Mouse (Mus musculus) MEL (cell line): Measurements from ENCODE around the gene Wdr5b.

ENCODE experiments used
- CHD1 ChIP-seq: IDR thresholded peaks from 2 replicates; pipeline ENCODE4 v1.6.1; 2012; ENCODE audit warnings: low read depth, mild to moderate bottlenecking, inconsistent platforms, low read length, improper control_type of control experiment
- CTCF ChIP-seq, 3 experiments: IDR thresholded peaks in 2 of 3; conservative IDR thresholded peaks in 1 of 3; 2 replicates each; pipeline ENCODE4 v1.5.1; 2011 to 2012; ENCODE audit warnings: low read length in 3 of 3, low read depth in 2 of 3, mild to moderate bottlenecking in 2 of 3, improper control_type of control experiment in 1 of 3, inconsistent platforms in 1 of 3, mixed read lengths in 1 of 3, moderate library complexity in 1 of 3; ENCODE audit not compliant: control insufficient read depth in 1 of 3, insufficient read depth in 1 of 3, poor library complexity in 1 of 3, severe bottlenecking in 1 of 3
- EP300 ChIP-seq, 2 experiments: IDR thresholded peaks; 2 replicates each; pipeline ENCODE4 v1.6.1; 2011; ENCODE audit warnings: improper control_type of control experiment in 2 of 2, low read length in 2 of 2, low read depth in 1 of 2, mild to moderate bottlenecking in 1 of 2
- POLR2A ChIP-seq, 2 experiments: IDR thresholded peaks; 2 replicates each; pipeline ENCODE4 v1.6.1; 2011 to 2012; ENCODE audit warnings: low read length in 2 of 2, mild to moderate bottlenecking in 2 of 2, control low read depth in 1 of 2, improper control_type of control experiment in 1 of 2, low read depth in 1 of 2, moderate library complexity in 1 of 2; ENCODE audit not compliant: control insufficient read depth in 1 of 2, insufficient read depth in 1 of 2, poor library complexity in 1 of 2
- RCOR1 ChIP-seq: IDR thresholded peaks from 2 replicates; pipeline ENCODE4 v1.6.1; 2012; ENCODE audit warnings: low read depth, mild to moderate bottlenecking, inconsistent platforms, low read length, improper control_type of control experiment
- UBTF ChIP-seq: IDR thresholded peaks from 2 replicates; pipeline ENCODE4 v1.6.1; 2012; ENCODE audit warnings: low read depth, mild to moderate bottlenecking, inconsistent platforms, low read length, improper control_type of control experiment, moderate library complexity, borderline replicate concordance; ENCODE audit not compliant: insufficient read depth
- USF1 ChIP-seq: IDR thresholded peaks from 2 replicates; pipeline ENCODE4 v1.6.1; 2014; ENCODE audit warnings: low read depth, mild to moderate bottlenecking, inconsistent platforms, low read length, improper control_type of control experiment, moderate library complexity
- ZNF384 ChIP-seq: IDR thresholded peaks from 2 replicates; pipeline ENCODE4 v1.6.1; 2012; ENCODE audit warnings: low read depth, mild to moderate bottlenecking, inconsistent platforms, low read length, improper control_type of control experiment

- TF ChIP-seq EP300 (IDR thresholded peaks at IDR 0.05; ENCODE audit: low read depth in 1 of 2, low read length in 2 of 2) (no peak), UBTF (no peak), RCOR1 (no peak), POLR2A (IDR thresholded peaks at IDR 0.05; ENCODE audit: control insufficient read depth in 1 of 2, insufficient read depth in 1 of 2, low read depth in 1 of 2, low read length in 2 of 2, poor library complexity in 1 of 2) (no peak), CTCF (IDR thresholded peaks at IDR 0.05 in 2 of 3, conservative IDR thresholded peaks at IDR 0.05 in 1 of 3; ENCODE audit: control insufficient read depth in 1 of 3, insufficient read depth in 1 of 3, low read depth in 2 of 3, low read length in 3 of 3, poor library complexity in 1 of 3, severe bottlenecking in 1 of 3) (no peak), USF1 (no peak), ZNF384 (no peak), CHD1 (no peak)
Measured at GRCm38 (mm10) chr16:36079916-36080315, 38.9 kb downstream of the Wdr5b start.
